Mouse (Mus musculus): ENCODE results near the gene 1700125H20Rik. TPM values are rescaled to one million over a fixed set of nuclear protein-coding genes. Genes with fewer than 3 reads are reported as not detected.

The 1700125H20Rik gene
- polyA plus RNA-seq, 1 experiment = not detected

GRCm38 (mm10) chr11:85213215-85213614 lies 43.0 kb downstream of the 1700125H20Rik start:
- Histone ChIP-seq H3K4me3 (ENCODE audit: insufficient read depth, low read length) (no peak overlapping the region), H3K27ac (ENCODE audit: insufficient read depth, low read depth, low read length) (no peak overlapping the region), H3K4me1 (ENCODE audit: control insufficient read depth, insufficient read depth, low read length) (peaks cover 5% of the 10 kb centered on the region; the same call in 1 of the 2 replicates)
- TF ChIP-seq CTCF (IDR thresholded peaks at IDR 0.05; ENCODE audit: low read depth, low read length) (no peak), POLR2A (IDR thresholded peaks at IDR 0.05; ENCODE audit: borderline replicate concordance, low read depth, low read length) (no peak)

GRCm38 (mm10) chr11:85214679-85215078 lies 44.5 kb downstream of the 1700125H20Rik start:
- Histone ChIP-seq H3K4me3 (ENCODE audit: insufficient read depth, low read length) (no peak overlapping the region), H3K4me1 (ENCODE audit: control insufficient read depth, insufficient read depth, low read length) (peaks cover 7% of the 10 kb centered on the region), H3K27ac (ENCODE audit: insufficient read depth, low read depth, low read length) (no peak overlapping the region)
- TF ChIP-seq POLR2A (IDR thresholded peaks at IDR 0.05; ENCODE audit: borderline replicate concordance, low read depth, low read length) = no peak
- no peak for TF ChIP-seq CTCF (IDR thresholded peaks at IDR 0.05; ENCODE audit: low read depth, low read length)

- no peak overlapping the region for H3K4me3 ChIP-seq (ENCODE audit: insufficient read depth, low read length)
- no peak overlapping the region for H3K27ac ChIP-seq (ENCODE audit: insufficient read depth, low read depth, low read length)
- TF ChIP-seq POLR2A (IDR thresholded peaks at IDR 0.05; ENCODE audit: borderline replicate concordance, low read depth, low read length) (no peak), CTCF (IDR thresholded peaks at IDR 0.05; ENCODE audit: low read depth, low read length) (no peak)
- peaks cover 8% of the 10 kb centered on the region for H3K4me1 ChIP-seq (ENCODE audit: control insufficient read depth, insufficient read depth, low read length)
Measured at GRCm38 (mm10) chr11:85219014-85219413, 48.8 kb downstream of the 1700125H20Rik start.

GRCm38 (mm10) chr11:85222561-85222960 lies 52.4 kb downstream of the 1700125H20Rik start:
- TF ChIP-seq CTCF (IDR thresholded peaks at IDR 0.05; ENCODE audit: low read depth, low read length) = no peak
- TF ChIP-seq POLR2A (IDR thresholded peaks at IDR 0.05; ENCODE audit: borderline replicate concordance, low read depth, low read length) = no peak
- peaks cover 7% of the 10 kb centered on the region for H3K4me1 ChIP-seq (ENCODE audit: control insufficient read depth, insufficient read depth, low read length)
- H3K4me3 ChIP-seq (ENCODE audit: insufficient read depth, low read length) = no peak overlapping the region
- no peak overlapping the region for H3K27ac ChIP-seq (ENCODE audit: insufficient read depth, low read depth, low read length)

GRCm38 (mm10) chr11:85223248-85223647 lies 53.0 kb downstream of the 1700125H20Rik start:
- Histone ChIP-seq H3K27ac (ENCODE audit: insufficient read depth, low read depth, low read length) (no peak overlapping the region), H3K4me3 (ENCODE audit: insufficient read depth, low read length) (no peak overlapping the region), H3K4me1 (ENCODE audit: control insufficient read depth, insufficient read depth, low read length) (peaks cover 9% of the 10 kb centered on the region)
- TF ChIP-seq POLR2A (IDR thresholded peaks at IDR 0.05; ENCODE audit: borderline replicate concordance, low read depth, low read length) = no peak
- TF ChIP-seq CTCF (IDR thresholded peaks at IDR 0.05; ENCODE audit: low read depth, low read length) = no peak

Other genes starting within 250 kb of the 1700125H20Rik start
- not detected in 2 replicates for gene Car4, start 212.6 kb upstream of the 1700125H20Rik start, polyA plus RNA-seq (2012; ENCODE audit: insufficient read depth, insufficient read length, missing spikeins)
- gene Usp32, start 30.2 kb upstream of the 1700125H20Rik start, polyA plus RNA-seq (2012; ENCODE audit: insufficient read depth, insufficient read length, missing spikeins) = 23.2 and 35.1 TPM in 2 replicates
- gene Appbp2, start 64.7 kb downstream of the 1700125H20Rik start, polyA plus RNA-seq (2012; ENCODE audit: insufficient read depth, insufficient read length, missing spikeins) = 14.9 and 15.5 TPM in 2 replicates
- gene Ppm1d, start 140.8 kb downstream of the 1700125H20Rik start, polyA plus RNA-seq (2012; ENCODE audit: insufficient read depth, insufficient read length, missing spikeins) = 12.2 and 14.0 TPM in 2 replicates
- gene Bcas3, start 182.8 kb downstream of the 1700125H20Rik start, polyA plus RNA-seq (2012; ENCODE audit: insufficient read depth, insufficient read length, missing spikeins) = 35.1 and 37.9 TPM in 2 replicates

Measured in bone marrow macrophage, adult 2 months (primary cell).